In the genomic region with DNA sequence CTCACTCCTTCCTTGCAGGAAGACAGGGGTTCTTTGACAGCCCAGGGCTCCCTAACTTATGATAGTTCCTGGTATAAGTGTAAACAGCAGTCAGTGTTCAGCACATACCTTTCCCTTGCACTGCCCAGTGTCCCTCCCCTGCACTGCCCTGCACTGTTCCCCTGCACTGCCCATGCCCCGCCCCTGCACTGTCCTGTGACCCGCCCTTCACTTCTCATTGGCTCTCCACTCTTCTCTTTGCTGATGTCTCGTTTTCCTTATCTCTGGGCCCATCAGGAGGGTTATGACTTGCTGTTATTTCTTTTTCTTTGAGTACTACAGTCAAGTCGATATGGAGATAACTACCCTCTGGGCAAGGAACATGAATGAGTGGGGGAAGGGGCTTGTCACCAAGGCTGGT, we compare ENCODE assay signal across 16 mouse cellular contexts. TPM values are rescaled to one million over a fixed set of nuclear protein-coding genes. Genes with fewer than 3 reads are reported as not detected.
DNase-seq lines count a peak whose midpoint lies in the region; ATAC-seq and TF ChIP-seq lines count a peak whose summit lies in the region.
"Had no signal": no experiment of that assay in that cellular context is flagged by ENCODE, and none has a peak within 500 bp of the region (broad histone marks: within the 10 kb centered on the region; RNA-seq: fewer than 3 reads in every experiment).

No protein-coding gene starts in this region.

- H3K9ac ChIP-seq in midbrain, embryonic 14.5 days (replicated peaks; ENCODE audit: low read length), result no peak overlapping the region
- H3K9ac ChIP-seq in midbrain, embryonic 16.5 days (ENCODE audit: low read depth, low read length), result no peak overlapping the region
- H3K9ac ChIP-seq in liver, embryonic 15.5 days, result no peak overlapping the region

- 47% methylated on average over 4 of the region's 4 CpGs for WGBS in midbrain, embryonic 14.5 days
- WGBS in midbrain, embryonic 16.5 days, result 45% methylated on average over 4 of the region's 4 CpGs
- 12% methylated on average over 4 of the region's 4 CpGs for WGBS in liver, embryonic 15.5 days (ENCODE audit: insufficient replicate concordance)
- WGBS in thymus, adult 2 months, result 34% methylated on average over 4 of the region's 4 CpGs

- 0 out of 2 replicates have a peak overlapping the region, but pooled peaks have one; percentile 1 for H3K27ac ChIP-seq in midbrain, embryonic 14.5 days (replicated peaks; ENCODE audit: low read depth, low read length)
- H3K27ac ChIP-seq in midbrain, embryonic 16.5 days (ENCODE audit: low read length), result no peak overlapping the region
- H3K27ac ChIP-seq in liver, embryonic 15.5 days (replicated peaks), result no peak overlapping the region
- no peak overlapping the region for H3K27ac ChIP-seq in thymus, adult 2 months (ENCODE audit: control insufficient read depth, insufficient read depth, low read length)
- H3K27ac ChIP-seq: forebrain, embryonic 10.5 days had no signal

- no peak overlapping the region for H3K4me3 ChIP-seq in midbrain, embryonic 14.5 days (replicated peaks; ENCODE audit: low read depth, low read length)
- no peak overlapping the region for H3K4me3 ChIP-seq in midbrain, embryonic 16.5 days (ENCODE audit: low read depth, low read length)
- H3K4me3 ChIP-seq in liver, embryonic 15.5 days (replicated peaks), result no peak overlapping the region
- H3K4me3 ChIP-seq in thymus, adult 2 months (ENCODE audit: control insufficient read depth, insufficient read depth, low read length), result no peak overlapping the region
- H3K4me3 ChIP-seq: forebrain, embryonic 10.5 days; myocyte had no signal

- DNase-seq in CD4-positive, CD25-positive, alpha-beta regulatory T cell, adult 2 months (ENCODE audit: low read depth, low spot score), result peak; percentile 30
- DNase-seq in midbrain, embryonic 14.5 days, result no peak
- DNase-seq in retina, embryonic 14.5 days (ENCODE audit: low spot score), result no peak
- no peak for DNase-seq in thymus, adult 2 months
- DNase-seq in left cerebral cortex, adult 18-20 months (ENCODE audit: low spot score in 2 of 2), result no peak
- DNase-seq: cerebellum, adult 11 months; heart, postnatal 36 days; kidney, adult 9 months; layer of hippocampus, postnatal 36 days; lung, postnatal 14 days had no signal

- H3K4me2 ChIP-seq in midbrain, embryonic 14.5 days (ENCODE audit: low read length), result no peak overlapping the region
- H3K4me2 ChIP-seq in midbrain, embryonic 16.5 days (ENCODE audit: low read length), result no peak overlapping the region
- H3K4me2 ChIP-seq in liver, embryonic 15.5 days, result no peak overlapping the region

- peaks cover 4% of the 10 kb centered on the region; the same call in 1 of the 2 replicates for H3K4me1 ChIP-seq in midbrain, embryonic 14.5 days (ENCODE audit: control insufficient read depth, insufficient read depth, low read length)
- H3K4me1 ChIP-seq in midbrain, embryonic 16.5 days (ENCODE audit: control insufficient read depth, insufficient read depth, low read length), result no peaks in the 10 kb centered on the region
- H3K4me1 ChIP-seq in liver, embryonic 15.5 days (replicated peaks), result peaks cover 8% of the 10 kb centered on the region; the same call in 1 of the 2 replicates
- H3K4me1 ChIP-seq in thymus, adult 2 months (replicated peaks; ENCODE audit: control insufficient read depth, insufficient read depth, low read length), result no peaks in the 10 kb centered on the region

- no peak for TF ChIP-seq CTCF in thymus, adult 2 months (IDR thresholded peaks at IDR 0.05; ENCODE audit: borderline replicate concordance, control insufficient read depth, extremely low read depth, insufficient read depth, low read length, poor library complexity)

- TF ChIP-seq POLR2A in thymus, adult 2 months (IDR thresholded peaks at IDR 0.05; ENCODE audit: control insufficient read depth, extremely low read depth, insufficient read depth, low read length, poor library complexity), result no peak

- H3K27me3 ChIP-seq in midbrain, embryonic 14.5 days (ENCODE audit: control insufficient read depth, insufficient read depth, low read length), result no peaks in the 10 kb centered on the region
- H3K27me3 ChIP-seq in midbrain, embryonic 16.5 days (ENCODE audit: control insufficient read depth, insufficient read depth, low read depth, low read length), result no peaks in the 10 kb centered on the region
- no peaks in the 10 kb centered on the region for H3K27me3 ChIP-seq in liver, embryonic 15.5 days
- no peaks in the 10 kb centered on the region for H3K27me3 ChIP-seq in thymus, adult 2 months (ENCODE audit: control insufficient read depth, insufficient read depth, low read length)

- no peaks in the 10 kb centered on the region for H3K36me3 ChIP-seq in midbrain, embryonic 14.5 days (ENCODE audit: control insufficient read depth, insufficient read depth, low read length)
- H3K36me3 ChIP-seq in midbrain, embryonic 16.5 days (ENCODE audit: control insufficient read depth, insufficient read depth, low read length), result no peaks in the 10 kb centered on the region
- no peaks in the 10 kb centered on the region for H3K36me3 ChIP-seq in liver, embryonic 15.5 days (replicated peaks)
- H3K36me3 ChIP-seq in thymus, adult 2 months (ENCODE audit: control insufficient read depth, insufficient read depth, low read length), result no peaks in the 10 kb centered on the region
- H3K36me3 ChIP-seq: forebrain, embryonic 10.5 days had no signal

- no peak for ATAC-seq in CD4-positive, CD25-positive, alpha-beta regulatory T cell, adult 4 months
- ATAC-seq in midbrain, embryonic 14.5 days (ENCODE audit: low FRiP score, low TSS enrichment), result no peak
- no peak for ATAC-seq in midbrain, embryonic 16.5 days
- peak; percentile 58; the same call in 1 of the 2 replicates for ATAC-seq in liver, embryonic 15.5 days (ENCODE audit: insufficient read depth)

- no peaks in the 10 kb centered on the region for H3K9me3 ChIP-seq in midbrain, embryonic 14.5 days (ENCODE audit: control insufficient read depth, low read length)
- H3K9me3 ChIP-seq in midbrain, embryonic 16.5 days (replicated peaks; ENCODE audit: control insufficient read depth, low read length, poor library complexity, severe bottlenecking), result no peaks in the 10 kb centered on the region
- no peaks in the 10 kb centered on the region for H3K9me3 ChIP-seq in liver, embryonic 15.5 days (replicated peaks)
- H3K9me3 ChIP-seq: forebrain, embryonic 10.5 days had no signal

RNA-seq across cellular contexts. Expression of gene Mobp, which starts 8.5 kb away (rescaled TPM):
- polyA plus RNA-seq in CD4-positive, CD25-positive, alpha-beta regulatory T cell, adult 4 months (2017; shearing (Covaris generic)), result under 1 TPM in 1 of 2 experiments, not detected in 1; 0.12 TPM
- not detected in 2 replicates for polyA plus RNA-seq in midbrain, embryonic 14.5 days (2014; fragmentation: Nextera tagmentation; extraction: Ambion mirVana)
- polyA plus RNA-seq in midbrain, embryonic 16.5 days (2015; fragmentation: Nextera tagmentation; extraction: Ambion mirVana), result 0.10 TPM in 1 of 2 replicates, not detected in the other
- not detected in 2 replicates for polyA plus RNA-seq in liver, embryonic 15.5 days (2015; fragmentation: Nextera tagmentation; extraction: Ambion mirVana)
- polyA plus RNA-seq in thymus, adult 2 months (2012; rRNA removed), result 0.48 TPM in 1 of 2 replicates, not detected in the other
- total RNA-seq in left cerebral cortex, adult 18-20 months (2021), result 100 to 1,000 TPM; 189 to 204 TPM
- total RNA-seq: heart, postnatal 36 days had no signal
- polyA plus RNA-seq: limb, embryonic 11.5 days; myocyte had no signal

RNA-seq across cellular contexts. Expression of gene Rpsa, which starts 30.6 kb away (rescaled TPM):
- 1,000 to 10,000 TPM; 3,019 to 3,169 TPM for polyA plus RNA-seq in CD4-positive, CD25-positive, alpha-beta regulatory T cell, adult 4 months (2017; shearing (Covaris generic))
- 1,176 and 1,335 TPM in 2 replicates for polyA plus RNA-seq in midbrain, embryonic 14.5 days (2014; fragmentation: Nextera tagmentation; extraction: Ambion mirVana)
- 846 and 879 TPM in 2 replicates for polyA plus RNA-seq in midbrain, embryonic 16.5 days (2015; fragmentation: Nextera tagmentation; extraction: Ambion mirVana)
- 830 and 871 TPM in 2 replicates for polyA plus RNA-seq in liver, embryonic 15.5 days (2015; fragmentation: Nextera tagmentation; extraction: Ambion mirVana)
- 5,416 and 5,545 TPM in 2 replicates for polyA plus RNA-seq in thymus, adult 2 months (2012; rRNA removed)
- total RNA-seq in left cerebral cortex, adult 18-20 months (2021), result 100 to 1,000 TPM; 449 to 459 TPM

RNA-seq across cellular contexts. Expression of gene Slc25a38, which starts 47.9 kb away (rescaled TPM):
- 10 to 100 TPM; 21.0 to 24.3 TPM for polyA plus RNA-seq in CD4-positive, CD25-positive, alpha-beta regulatory T cell, adult 4 months (2017; shearing (Covaris generic))
- 36.8 and 43.2 TPM in 2 replicates for polyA plus RNA-seq in midbrain, embryonic 14.5 days (2014; fragmentation: Nextera tagmentation; extraction: Ambion mirVana)
- polyA plus RNA-seq in midbrain, embryonic 16.5 days (2015; fragmentation: Nextera tagmentation; extraction: Ambion mirVana), result 38.0 and 43.6 TPM in 2 replicates
- polyA plus RNA-seq in liver, embryonic 15.5 days (2015; fragmentation: Nextera tagmentation; extraction: Ambion mirVana), result 130 and 137 TPM in 2 replicates
- polyA plus RNA-seq in thymus, adult 2 months (2012; rRNA removed), result 67.8 and 79.9 TPM in 2 replicates
- total RNA-seq in left cerebral cortex, adult 18-20 months (2021), result 10 to 100 TPM; 26.0 to 26.5 TPM
